Mouse (Mus musculus) urinary bladder, postnatal 10 days (tissue): Measurements from ENCODE around the gene Nrxn3.

Experiments
- DNase-seq: peaks from one replicate; pipeline ENCODE4 v3.0.0; 2022; ENCODE audit warnings: low spot score

Nrxn3 gene

DNA sequence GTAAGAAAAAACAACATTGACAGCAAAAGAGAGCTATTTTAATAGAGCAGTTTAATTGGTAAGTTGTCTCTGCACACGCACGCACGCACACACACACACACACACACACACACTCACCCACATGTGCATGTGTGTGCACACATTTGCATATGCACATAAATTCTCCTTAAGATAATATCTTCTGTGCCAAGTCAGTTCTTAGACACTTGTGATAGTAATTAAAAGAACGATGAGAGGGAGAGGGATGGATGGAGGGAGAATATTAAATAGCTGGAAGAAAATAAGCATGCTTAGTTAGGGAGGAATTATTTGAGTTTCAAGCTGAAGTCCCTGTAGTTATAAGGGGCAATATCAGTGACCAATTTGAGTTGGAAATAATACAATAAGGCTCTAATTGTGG is 203.6 kb downstream of the Nrxn3 start:
- DNase-seq, result no peak

DNA sequence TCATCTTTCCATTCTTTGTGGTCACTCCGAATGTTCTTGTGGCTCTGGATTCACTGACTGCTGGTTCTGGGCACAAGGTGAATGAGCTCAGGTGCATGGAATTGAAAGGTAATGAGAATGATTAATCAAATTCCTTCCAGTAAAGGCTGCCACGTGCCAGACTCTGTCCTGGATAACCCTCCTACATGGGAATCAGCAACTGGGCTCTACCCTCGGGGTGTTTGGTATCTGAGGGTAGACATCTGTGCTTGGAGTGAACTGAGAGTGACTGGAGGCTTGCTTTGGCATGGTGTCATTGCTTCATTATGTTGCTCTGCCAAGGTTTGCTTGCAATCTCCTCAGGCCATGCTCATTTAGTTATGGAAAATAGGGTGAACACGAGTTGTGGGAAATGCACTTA is 209.0 kb downstream of the Nrxn3 start:
- DNase-seq, result no peak

DNA sequence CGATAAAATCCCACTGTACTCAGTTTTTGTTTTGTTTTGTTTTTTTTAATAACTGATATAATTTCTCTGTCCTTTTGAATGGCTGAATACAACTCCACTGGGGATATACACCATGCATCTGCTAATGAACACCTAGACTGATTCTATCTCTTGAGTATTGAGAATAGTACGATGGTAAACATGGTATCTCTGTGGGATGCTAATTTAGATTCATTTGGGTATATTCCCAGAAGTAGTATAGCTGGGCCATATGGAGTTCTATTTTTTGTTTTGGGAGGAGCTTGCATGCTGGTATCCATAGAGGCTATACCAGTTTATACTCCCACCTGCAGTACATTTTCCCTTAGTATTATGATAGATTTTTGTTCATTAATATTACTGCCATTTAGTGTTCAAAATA is 217.0 kb downstream of the Nrxn3 start:
- no peak for DNase-seq

DNA sequence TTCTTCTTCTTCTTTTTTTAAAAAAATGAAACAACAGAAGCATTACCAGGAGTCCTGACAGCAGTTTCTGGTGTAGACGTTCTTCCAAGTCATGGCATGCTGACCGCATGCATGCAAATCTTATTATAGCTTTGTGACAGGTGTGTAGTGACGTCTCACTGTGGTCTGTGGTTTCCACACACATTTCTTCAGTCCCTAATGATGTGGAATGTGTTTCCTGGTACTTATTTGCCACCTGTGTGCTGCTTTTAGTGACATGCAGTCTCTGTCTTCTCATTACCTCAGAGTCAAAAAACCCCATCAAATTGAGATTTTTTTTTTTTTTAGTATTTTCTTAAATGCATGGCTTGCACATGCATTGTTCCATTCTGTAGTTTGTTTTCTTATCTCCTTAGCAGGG is 222.3 kb downstream of the Nrxn3 start:
- DNase-seq, result no peak

DNA sequence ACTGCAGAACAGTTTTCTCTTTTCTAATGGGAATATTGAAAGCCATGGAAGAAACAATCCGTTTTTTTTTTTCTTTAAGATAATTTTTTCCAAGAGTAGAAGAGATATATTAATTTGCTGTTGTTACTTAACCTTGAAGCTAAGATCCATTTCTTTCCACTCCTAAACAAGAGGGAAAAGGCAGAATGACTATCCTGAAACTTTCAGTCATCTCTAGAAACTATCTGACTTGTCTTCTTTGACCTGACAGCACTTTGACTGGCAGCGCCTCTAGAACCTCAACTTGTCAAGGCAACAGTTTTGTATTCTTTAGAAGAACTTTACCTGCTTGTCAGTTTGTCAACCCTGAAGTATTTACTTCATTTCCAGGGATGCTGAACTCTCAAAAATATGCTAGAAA is 227.2 kb downstream of the Nrxn3 start:
- no peak for DNase-seq

DNA sequence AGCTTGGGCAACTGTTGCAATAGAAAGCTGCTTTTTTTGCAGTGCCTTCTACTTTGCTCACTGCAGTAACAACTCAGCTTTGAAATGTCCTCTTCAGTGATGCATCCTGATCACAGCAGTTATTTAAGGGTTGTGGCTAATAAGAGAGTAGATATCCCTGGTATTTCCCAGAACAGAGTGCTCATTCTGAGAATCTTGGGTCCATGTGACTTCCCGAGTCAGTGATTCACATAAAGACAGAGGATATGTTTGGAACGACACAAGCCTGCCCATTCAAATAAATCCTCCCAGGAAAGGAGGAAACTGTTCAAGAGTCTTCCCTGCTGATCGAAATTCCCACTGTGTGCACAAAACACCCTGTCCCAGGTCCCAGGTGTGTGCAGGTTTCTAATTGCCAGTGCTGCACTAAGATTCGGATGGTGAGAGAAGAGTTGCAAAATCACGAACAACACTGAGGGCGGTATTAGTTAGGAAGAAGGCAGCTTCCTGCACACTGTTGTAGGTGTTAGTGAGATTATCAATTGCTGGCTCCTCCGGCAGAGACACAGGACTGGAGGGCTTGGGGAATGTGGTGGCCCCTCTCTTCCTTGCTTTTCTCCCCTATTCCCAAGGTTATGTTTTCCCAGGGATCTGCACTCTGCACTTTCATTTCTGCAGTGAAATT is 230.4 kb downstream of the Nrxn3 start:
- DNase-seq, result no peak

DNA sequence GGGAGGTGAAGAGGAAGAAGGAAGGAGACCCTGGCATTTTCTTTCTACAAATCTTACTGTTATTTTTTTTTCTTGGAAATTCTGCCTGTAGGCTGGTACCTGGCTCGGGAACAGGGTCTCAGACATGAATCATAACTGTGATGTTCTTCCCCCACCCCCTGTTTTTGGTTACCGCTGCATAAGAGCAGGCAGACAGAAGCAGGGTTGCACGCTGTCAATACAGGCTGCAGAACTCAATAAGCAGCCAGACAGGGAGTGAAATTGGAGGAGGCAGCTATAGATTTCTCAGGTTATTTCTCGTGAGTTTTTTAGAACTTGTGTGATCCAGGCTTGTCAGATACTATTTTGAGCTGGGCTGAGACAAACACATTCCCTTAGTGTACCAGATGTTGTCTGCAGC is 231.1 kb downstream of the Nrxn3 start:
- DNase-seq, result no peak

DNA sequence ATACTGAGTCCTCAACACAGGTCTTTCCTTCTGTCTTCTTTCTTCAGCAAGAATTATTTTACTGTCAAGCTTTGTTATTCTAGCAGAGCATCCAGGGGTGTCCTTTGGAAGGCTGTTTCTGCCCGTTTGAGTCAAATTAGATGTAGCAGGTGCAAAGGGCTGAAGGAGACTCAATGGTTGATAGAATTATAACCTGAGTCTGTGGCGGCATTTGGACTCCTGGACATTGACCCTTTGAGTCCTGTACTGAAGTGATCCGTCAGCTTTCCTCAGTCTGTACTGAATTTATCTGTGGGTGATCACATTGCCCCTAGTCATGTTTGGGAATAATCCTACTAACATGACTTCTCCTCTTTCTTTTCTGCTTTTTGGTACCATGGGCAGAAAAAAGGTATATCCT is 234.8 kb downstream of the Nrxn3 start:
- no peak for DNase-seq

DNA sequence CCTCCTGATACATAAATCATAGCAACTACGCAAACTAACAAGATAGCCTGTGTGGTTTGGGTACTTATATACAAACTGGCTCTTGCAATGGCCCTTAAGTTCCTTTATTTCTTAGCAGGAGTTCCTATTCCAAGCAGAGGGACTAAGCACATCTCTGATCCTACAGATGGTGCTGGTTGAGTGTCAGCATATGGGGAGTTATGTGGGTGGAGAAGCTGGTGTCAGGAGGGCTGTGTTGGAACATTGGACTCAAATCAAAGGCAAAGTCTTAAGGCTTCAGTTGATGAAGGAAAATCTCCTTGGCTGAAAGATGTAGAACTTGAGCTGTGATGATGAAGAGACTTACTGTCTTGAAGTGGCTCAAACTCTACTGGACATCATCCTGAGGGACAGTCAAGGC is 238.1 kb downstream of the Nrxn3 start:
- no peak for DNase-seq

DNA sequence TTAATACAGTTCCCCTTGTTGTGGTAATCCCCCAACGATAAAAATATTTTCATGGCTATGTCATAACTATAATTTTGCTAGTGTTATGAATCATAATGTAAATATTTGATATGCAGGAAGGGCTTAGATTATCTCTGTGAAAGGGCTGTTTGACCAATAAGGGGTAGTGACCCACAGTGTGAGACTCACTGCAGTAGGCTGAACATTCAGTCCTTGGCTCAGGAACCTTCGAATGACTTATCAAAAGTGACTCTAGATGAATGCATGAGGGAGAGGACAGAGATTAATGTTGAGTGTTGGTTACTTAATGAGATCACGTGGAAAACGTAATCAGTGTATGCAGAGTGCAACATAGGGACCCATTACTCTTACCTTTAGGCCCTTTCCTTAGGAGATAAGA is 243.7 kb downstream of the Nrxn3 start:
- DNase-seq, result no peak

DNA sequence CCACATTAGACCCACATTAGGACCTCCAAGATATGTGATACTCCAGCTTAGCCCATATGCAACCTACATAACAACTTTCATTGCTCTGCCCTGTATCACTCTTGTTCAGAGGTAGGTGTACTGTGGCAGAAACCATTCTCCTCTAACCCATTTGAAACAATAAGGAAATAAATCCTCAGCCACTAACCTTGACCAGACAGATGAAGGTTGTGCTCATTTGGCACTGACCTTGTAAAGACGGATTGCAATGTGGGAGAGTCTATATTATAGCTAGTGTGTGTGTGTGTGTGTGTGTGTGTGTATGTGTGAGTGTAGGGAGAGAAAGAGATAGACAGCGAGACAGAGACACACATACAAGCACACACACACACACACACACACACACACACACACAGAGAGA is 253.9 kb downstream of the Nrxn3 start:
- DNase-seq, result no peak

DNA sequence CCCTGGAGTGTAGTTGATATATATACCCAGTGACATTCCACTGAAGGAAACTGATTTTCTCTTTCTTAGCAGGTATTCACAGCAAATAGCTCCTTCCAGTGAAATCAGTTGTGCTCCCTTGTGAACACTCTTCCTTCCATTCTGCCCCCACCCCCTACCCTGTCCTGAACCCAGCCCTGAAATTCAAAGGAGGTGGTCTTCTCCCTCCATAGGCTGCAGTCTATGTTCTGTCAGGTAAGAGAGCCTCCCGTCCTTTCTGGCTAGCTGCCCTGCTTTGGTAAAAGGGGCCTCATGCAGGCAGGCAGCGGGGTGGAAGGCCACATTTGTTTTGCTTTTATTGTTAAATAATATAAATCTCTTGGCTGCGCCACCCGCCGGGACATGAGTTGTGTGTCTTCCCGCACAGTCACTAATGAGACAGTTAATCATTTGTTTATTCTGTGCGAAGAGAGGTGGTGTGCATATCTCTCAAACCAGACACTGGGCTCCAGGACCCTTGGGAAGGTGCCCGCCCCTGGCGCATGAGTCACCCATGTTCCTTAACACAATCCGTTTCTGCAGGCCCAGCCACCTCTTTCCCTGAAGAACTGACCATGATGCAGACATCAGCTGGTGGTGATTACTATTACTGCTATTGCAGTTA is 261.1 kb downstream of the Nrxn3 start:
- no peak for DNase-seq

DNA sequence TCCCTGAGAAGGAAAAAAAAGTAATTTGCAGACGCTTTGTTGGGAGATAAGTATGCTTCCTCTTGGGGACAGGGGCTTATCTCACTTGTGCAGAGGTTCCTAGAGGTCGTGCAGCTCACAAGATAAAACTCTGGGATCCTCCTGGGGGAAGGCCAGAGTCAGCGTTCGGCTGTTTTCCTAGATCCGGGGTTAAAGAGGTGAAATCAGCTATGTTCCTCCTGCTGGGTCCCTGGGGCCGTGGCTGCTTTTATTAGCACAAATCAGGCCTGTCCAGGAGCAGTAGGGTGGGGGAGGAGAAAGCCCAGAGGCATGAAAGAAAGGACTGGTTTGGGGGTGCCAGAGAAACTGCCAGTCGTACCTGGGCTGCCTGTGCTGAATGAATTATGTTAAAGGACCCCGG is 261.7 kb downstream of the Nrxn3 start:
- no peak for DNase-seq

DNA sequence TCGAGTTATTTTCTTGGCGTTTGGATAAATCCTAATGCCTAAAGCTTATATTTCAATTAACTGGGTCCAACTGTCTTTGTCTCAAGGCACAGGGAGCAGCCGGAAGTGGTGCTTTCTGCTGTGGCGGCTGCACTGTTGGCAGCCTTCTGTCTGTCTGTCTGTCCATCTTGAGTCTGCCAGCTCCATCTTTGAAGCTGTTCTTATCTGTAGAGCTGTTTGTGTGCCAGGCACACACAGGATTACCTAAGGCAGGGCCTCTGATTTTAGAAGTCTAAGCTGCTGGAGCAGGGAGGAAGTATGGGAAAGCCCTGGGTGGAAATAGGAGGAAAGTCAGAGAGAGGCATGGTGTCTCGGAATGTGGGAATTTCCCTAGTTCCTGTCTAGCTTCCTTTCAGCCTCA is 262.1 kb downstream of the Nrxn3 start:
- no peak for DNase-seq

DNA sequence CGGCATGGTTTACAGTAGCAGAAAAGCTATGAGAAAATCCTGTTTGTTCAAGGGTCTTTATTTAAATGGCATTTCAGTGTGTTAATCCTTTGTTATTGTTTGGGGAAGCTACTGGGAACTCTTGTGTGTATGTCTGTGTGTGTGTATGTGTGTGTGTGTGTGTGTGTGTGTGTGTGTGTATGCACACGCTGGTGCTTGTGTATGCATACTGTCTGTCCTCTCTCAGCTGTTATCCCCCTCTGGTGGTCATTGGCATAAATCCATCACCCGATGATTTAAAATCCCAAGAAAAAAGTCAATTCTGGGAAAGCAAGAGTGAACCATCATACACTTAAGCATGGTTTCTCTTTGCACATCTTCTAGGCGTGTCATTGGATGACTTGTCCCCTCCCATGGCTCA is 264.4 kb downstream of the Nrxn3 start:
- no peak for DNase-seq

DNA sequence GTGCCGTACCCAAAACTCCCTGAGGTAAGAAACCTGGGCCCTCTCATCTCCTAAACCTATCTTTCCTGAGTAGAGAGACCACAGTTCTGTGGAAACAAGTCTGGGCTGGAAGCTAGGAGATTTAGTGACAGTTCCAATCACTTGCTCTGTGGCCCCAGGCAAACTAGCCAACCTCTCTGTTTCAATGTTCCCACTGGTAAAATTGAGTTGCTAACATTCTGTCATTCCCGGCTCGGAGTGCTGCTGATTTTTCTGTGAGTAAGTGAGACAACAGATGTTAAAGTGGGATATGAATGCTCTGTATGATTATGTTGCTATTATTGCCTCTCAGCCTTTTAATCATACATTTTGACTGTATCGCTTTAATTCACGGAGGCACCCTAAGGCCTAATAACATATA is 268.1 kb downstream of the Nrxn3 start:
- no peak for DNase-seq

DNA sequence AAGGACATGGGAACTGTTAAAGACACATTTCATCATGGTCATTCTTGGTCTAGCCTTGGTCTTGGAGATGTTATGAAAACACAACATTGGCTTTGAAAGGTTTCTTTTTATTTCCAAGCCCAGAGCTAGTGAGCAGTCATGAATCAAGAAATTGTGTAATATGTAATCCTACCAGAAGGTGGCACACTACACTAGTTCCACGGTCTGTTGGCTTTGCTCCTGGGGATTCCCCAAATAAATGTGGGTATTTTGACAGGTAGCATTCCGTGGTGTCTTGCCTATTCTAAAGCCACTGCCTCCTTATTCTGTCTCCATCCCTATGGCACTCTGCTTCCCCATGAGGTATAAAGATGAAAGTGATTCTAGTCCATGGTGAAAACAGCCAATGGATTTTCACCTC is 269.5 kb downstream of the Nrxn3 start:
- no peak for DNase-seq

DNA sequence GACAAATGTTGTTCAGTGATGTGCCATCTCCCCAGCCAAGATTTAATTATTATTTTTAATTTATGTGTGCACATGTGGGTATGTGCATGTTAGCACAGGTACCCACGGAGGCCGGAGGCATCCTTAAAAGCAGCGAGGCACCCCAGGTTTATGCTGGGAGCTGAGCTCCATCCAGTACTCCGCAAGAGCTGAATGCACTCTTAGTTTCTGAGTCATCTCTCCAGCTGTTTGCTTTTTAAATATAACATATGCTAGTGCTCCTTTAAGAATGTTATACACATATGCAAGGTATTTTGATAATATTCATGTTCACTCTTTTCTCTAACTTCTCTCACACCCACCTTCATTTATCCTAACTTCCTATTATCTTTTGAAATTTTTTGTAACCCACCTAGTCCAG is 271.1 kb downstream of the Nrxn3 start:
- no peak for DNase-seq

DNA sequence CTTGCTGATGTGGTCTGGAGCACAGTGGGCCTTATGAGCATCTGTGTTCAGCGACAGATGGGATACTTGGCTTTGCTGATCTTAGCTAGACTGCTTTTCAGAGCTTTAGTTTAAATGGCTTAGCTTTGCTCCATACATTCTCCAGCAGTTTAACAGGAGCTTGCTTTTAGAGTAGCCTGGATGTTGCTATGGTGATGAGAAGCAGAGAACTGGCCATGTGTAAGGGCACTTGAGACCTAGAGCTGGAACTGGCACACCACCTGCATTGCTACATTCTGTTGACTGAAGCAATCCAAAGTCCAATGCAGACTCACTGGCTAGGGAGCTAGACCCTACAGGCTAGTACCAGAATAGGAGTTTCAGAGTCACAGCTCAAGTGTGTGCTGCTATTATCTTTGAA is 293.8 kb downstream of the Nrxn3 start:
- no peak for DNase-seq

DNA sequence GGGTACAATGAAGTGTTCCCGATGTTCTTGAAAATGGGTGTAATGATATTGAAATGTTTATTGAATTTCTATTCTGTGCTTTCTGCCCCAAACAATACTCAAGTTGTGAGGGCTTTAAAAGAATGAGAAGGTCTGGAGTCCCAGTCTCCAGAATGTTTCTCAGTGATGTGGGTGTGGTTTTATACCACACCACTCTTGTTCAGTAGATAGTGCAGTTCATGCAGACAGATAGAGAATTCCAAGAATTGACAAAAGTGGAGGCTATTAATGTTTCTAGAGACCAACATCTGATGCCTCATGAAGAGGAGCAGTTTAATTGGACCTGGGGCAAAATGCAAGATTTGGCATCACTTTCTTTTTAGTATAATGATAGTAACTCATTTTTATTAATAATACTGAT is 302.5 kb downstream of the Nrxn3 start:
- DNase-seq, result no peak

DNA sequence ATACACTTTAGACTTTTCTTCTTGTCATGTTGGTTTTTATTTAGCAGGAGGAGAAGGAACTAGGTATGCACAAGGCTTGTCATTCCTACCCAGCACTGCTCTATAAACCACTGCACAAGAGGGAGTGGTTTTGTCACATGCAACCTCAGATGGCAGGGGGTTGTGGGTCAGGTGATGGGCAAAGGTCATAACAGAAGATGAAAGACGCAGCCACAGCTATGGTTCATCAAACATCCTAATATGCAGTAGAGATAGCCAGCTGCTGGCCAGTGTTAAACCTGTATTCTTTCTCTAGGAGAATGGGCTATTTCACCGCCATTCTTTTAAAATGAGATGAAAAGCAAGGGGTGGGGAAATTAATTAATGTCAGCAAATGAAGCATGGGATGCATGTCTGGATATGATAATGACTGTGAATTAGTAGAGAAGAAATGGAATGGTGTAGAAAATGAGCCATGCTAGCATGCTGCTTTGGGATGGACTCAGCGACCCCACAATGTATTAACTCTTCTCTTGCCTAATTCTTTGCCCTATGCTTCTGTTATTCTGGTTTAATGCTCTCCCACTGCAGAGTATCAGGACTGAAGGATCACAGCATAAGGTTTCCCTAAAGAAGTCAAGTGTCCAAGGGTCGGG is 313.4 kb downstream of the Nrxn3 start:
- DNase-seq, result no peak

DNA sequence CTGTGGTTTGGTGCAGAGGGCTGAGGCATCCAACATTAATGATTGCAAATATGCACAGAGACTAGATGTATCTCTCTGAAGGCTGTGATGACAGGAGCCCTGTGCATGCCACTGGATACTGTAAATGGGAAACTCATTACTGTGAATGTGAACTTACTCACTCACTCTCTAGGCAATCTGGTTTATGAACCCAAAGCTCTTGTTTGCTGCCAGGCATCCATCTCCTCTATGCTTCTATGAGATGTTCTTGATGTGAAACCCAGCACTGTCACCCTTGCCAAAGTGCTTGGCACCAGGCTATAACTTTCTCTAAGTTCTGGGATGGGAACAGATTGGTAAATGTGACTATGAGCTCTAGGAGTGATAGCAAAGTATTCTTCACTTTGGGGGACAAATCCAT is 317.5 kb downstream of the Nrxn3 start:
- no peak for DNase-seq

DNA sequence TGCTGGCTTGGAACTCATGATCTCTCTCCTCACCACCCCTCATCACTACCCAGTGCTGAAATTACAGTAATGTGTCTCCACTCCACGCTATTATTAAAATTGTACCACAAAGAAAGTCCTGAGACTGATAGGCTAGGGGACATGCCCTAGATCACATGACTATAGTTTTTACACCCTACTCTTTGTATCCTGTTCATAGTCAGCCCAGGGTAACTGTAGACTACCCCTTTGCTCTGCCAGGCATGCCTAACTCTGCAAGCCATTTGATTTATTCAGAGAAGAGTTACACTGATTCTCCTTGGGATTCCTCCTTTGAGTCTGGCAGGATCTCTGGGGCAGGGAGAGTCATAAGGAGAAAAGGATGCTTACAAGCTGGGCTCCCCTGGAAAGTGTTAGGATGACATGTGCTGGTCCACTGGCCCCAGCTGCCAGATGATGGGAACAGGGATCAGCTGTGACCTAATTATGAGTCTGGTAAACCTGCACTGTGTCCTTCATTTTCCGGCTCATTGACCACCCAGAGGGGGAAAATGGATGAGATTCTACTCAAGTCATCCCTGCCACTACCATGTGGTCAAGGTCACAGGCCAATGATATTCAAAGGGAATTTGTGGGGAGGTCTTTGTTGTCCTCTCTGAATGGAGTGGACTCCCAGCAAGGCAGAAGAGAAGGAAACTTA is 318.9 kb downstream of the Nrxn3 start:
- DNase-seq, result no peak
